Mouse (Mus musculus): ENCODE data around the gene Ifi205. TPM values are rescaled to one million over a fixed set of nuclear protein-coding genes. Genes with fewer than 3 reads are reported as not detected.
"Not testable (repeated sequence)": the region's sequence is repeated elsewhere in the genome, so short reads cannot be mapped to it uniquely, and the experiment has no call there.

Ifi205 gene
- polyA plus RNA-seq, 1 experiment, result 0.95 TPM

GRCm38 (mm10) chr1:174044431-174044830 lies 12.8 kb upstream of the Ifi205 start:
- TF ChIP-seq CTCF (IDR thresholded peaks at IDR 0.05; ENCODE audit: borderline replicate concordance, insufficient read depth, low read length) (no peak), POLR2A (IDR thresholded peaks at IDR 0.05; ENCODE audit: low read depth, low read length) (no peak)
- H3K4me3 ChIP-seq (ENCODE audit: insufficient read depth, low read length), result no peak overlapping the region
- H3K27ac ChIP-seq (ENCODE audit: insufficient read depth, low read length), result no peak overlapping the region
- no peaks in the 10 kb centered on the region; the same call in 1 of the 2 replicates for H3K4me1 ChIP-seq (ENCODE audit: control insufficient read depth, insufficient read depth, low read length)

DNA sequence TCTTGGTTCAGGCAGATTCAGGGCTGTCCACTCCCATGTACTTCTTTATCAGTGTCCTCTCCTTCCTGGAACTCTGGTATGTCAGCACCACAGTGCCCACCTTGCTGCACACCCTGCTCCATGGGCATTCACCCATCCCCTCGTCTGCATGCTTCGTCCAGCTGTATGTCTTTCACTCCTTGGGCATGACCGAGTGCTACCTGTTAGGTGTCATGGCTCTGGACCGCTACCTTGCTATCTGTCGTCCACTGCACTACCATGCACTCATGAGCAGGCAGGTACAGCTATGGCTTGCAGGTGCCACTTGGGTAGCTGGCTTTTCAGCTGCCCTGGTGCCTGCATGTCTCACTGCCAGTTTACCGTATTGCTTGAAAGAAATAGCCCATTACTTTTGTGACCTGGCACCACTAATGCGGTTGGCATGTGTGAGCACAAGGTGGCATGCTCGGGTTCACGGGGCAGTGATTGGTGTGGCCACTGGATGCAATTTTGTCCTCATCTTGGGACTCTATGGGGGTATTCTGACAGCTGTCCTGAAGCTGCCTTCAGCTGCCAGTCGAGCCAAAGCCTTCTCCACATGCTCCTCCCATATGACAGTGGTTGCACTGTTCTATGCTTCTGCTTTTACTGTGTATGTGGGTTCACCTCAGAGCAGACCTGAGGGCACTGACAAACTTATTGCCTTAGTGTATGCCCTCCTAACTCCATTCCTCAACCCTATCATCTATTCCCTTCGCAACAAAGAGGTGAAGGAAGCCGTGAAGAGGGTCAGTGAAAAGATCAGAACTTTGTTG lies 10.7 kb upstream of the Ifi205 start:
- not testable (repeated sequence) for H3K4me3 ChIP-seq (ENCODE audit: insufficient read depth, low read length); H3K27ac ChIP-seq (ENCODE audit: insufficient read depth, low read length); H3K4me1 ChIP-seq (ENCODE audit: control insufficient read depth, insufficient read depth, low read length)

DNA sequence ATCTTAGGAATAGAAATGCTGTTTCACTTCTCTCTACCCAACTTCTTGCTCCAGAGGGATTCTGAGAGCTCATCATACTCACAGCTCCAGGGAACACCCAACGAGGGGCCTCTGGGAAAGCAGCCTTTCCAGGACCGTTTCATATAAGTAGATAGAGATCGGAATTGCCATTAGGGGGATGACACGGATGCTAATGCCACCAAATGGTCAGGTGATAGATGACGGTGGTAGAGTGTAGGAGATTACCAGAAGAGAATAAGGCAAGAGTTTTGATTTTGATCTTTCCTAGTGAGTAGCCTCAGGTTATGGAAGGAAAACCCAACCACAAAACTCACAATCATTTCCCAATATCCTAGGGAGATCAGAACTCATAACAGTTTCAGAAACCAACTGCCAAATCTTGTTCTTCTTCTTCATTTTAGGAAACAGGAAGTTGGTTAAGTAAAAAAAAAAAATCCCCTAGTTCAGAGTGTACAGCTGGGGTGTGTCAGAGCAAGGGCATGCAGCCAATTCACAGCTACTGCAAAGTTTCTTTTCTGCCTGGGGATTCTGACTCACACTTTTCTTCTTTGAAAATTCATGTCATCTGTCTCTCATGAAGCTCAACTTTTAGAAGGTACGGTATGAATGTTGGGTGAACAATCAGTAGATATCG lies 9.0 kb upstream of the Ifi205 start, which contains the start of gene Olfr433:
Gene Olfr433, plus strand, starts transcription at position 183 of the 655 bp plus-strand sequence.
- TF ChIP-seq POLR2A (IDR thresholded peaks at IDR 0.05; ENCODE audit: low read depth, low read length) (no peak), CTCF (IDR thresholded peaks at IDR 0.05; ENCODE audit: borderline replicate concordance, insufficient read depth, low read length) (no peak)
- H3K4me1 ChIP-seq (ENCODE audit: control insufficient read depth, insufficient read depth, low read length), result peaks cover 2% of the 10 kb centered on the region; the same call in 1 of the 2 replicates
- H3K4me3 ChIP-seq (ENCODE audit: insufficient read depth, low read length), result no peak within 1 kb of the TSS
- peak within 1 kb of the TSS; percentile 80 for H3K27ac ChIP-seq (ENCODE audit: insufficient read depth, low read length)

DNA sequence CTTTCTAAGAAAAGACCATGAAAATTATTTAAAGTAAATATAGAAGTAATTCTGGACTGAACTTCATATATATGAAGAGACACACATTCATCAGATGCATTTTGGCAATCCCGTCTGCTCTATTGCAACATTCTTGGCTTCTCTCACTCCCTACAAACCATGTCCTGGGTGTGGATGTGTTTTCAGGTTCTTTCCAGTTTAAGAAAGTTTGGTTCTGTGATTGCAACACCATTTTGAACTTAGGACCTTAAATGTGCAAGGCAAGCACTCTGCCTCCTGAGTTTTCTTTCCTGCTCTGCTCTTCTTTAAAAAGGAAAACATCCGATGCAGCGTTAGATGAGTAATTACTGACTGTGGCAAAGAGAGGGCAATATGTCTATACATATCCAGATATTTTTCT lies 6.9 kb upstream of the Ifi205 start:
- Histone ChIP-seq H3K4me3 (ENCODE audit: insufficient read depth, low read length) (no peak overlapping the region), H3K4me1 (ENCODE audit: control insufficient read depth, insufficient read depth, low read length) (peaks cover 2% of the 10 kb centered on the region; the same call in 1 of the 2 replicates), H3K27ac (ENCODE audit: insufficient read depth, low read length) (no peak overlapping the region)
- TF ChIP-seq CTCF (IDR thresholded peaks at IDR 0.05; ENCODE audit: borderline replicate concordance, insufficient read depth, low read length) (no peak), POLR2A (IDR thresholded peaks at IDR 0.05; ENCODE audit: low read depth, low read length) (no peak)

DNA sequence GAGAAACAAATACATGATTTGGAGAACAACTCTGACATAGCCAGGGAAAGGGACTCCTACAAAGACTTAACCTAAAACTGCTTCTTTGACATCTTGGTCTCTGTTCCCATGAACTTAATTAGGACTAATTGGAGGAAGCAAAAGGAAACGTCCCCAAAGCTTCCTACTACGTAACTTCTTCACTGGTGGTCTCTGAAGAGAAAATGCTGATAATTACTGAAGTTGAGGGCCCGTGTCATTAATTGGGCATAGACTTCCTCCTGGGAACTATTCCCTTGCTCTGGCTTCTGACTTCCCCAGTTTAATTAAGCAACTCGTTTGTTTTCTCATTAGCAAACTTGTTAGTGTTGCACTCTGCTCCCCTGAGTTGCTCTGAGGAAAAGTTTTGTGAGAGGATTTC lies 4.2 kb upstream of the Ifi205 start:
- Histone ChIP-seq H3K27ac (ENCODE audit: insufficient read depth, low read length) (no peak overlapping the region), H3K4me3 (ENCODE audit: insufficient read depth, low read length) (no peak overlapping the region)

GRCm38 (mm10) chr1:174007050-174007449 lies 24.6 kb downstream of the Ifi205 start:
- H3K4me3 ChIP-seq (ENCODE audit: insufficient read depth, low read length); H3K27ac ChIP-seq (ENCODE audit: insufficient read depth, low read length); H3K4me1 ChIP-seq (ENCODE audit: control insufficient read depth, insufficient read depth, low read length): not testable (repeated sequence)

More for the DNA sequence above, 4.2 kb upstream of the Ifi205 start:
- H3K4me1 ChIP-seq (ENCODE audit: control insufficient read depth, insufficient read depth, low read length), result peaks cover 5% of the 10 kb centered on the region; the same call in 1 of the 2 replicates
- TF ChIP-seq POLR2A (IDR thresholded peaks at IDR 0.05; ENCODE audit: low read depth, low read length) (no peak), CTCF (IDR thresholded peaks at IDR 0.05; ENCODE audit: borderline replicate concordance, insufficient read depth, low read length) (no peak)

GRCm38 (mm10) chr1:174004352-174005109 lies 27.1 kb downstream of the Ifi205 start:
- H3K27ac ChIP-seq (ENCODE audit: insufficient read depth, low read length); H3K4me1 ChIP-seq (ENCODE audit: control insufficient read depth, insufficient read depth, low read length); H3K4me3 ChIP-seq (ENCODE audit: insufficient read depth, low read length): not testable (repeated sequence)

DNA sequence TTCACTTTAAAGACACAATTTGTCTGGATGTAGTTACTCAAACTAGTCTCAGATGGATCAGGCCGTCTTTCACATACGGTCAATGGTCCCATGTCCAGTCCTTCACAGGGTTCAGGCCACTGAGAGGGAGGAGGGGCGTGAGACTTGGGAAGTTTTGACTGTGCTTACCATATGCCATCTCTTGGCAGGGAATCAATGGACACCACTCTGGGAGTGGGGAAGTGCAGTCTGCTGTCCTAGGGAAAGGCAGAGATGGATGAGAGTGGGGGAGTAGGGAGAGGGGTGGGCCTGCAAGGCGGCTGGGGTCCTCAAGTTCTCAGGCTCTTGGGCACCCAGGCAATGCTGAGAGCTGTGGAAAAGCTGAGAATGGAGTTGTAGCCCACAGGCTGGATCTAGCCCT lies 36.6 kb downstream of the Ifi205 start:
- H3K4me1 ChIP-seq (ENCODE audit: control insufficient read depth, insufficient read depth, low read length), result no peaks in the 10 kb centered on the region
- TF ChIP-seq CTCF (IDR thresholded peaks at IDR 0.05; ENCODE audit: borderline replicate concordance, insufficient read depth, low read length) (no peak), POLR2A (IDR thresholded peaks at IDR 0.05; ENCODE audit: low read depth, low read length) (no peak)
- H3K4me3 ChIP-seq (ENCODE audit: insufficient read depth, low read length), result no peak overlapping the region
- H3K27ac ChIP-seq (ENCODE audit: insufficient read depth, low read length), result no peak overlapping the region

GRCm38 (mm10) chr1:173982694-173983305 lies 48.8 kb downstream of the Ifi205 start, which contains the start of gene Ifi202b:
Gene Ifi202b (minus strand): TSS chr1:173982744.
- H3K4me1 ChIP-seq (ENCODE audit: control insufficient read depth, insufficient read depth, low read length); H3K27ac ChIP-seq (ENCODE audit: insufficient read depth, low read length); H3K4me3 ChIP-seq (ENCODE audit: insufficient read depth, low read length): not testable (repeated sequence)

DNA sequence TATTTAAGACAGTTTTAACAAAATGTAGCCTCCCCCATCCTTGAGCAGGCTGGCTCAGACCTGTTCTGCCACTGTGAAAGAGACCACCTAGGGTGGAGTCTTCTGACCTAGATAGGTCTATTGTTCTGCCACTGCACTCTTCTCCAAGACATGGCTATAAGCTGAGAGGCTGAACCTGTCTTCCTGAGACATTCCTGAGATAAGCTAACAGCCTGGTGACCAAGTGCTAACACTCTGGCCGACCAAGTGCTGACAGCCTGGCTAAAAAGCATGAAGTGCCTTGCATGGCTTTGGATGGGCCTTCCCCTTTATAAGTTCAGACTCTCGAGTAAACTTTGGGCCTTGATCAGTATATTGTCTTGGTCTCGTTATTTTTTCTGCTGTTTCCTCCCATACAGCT lies 50.6 kb downstream of the Ifi205 start:
- H3K4me1 ChIP-seq (ENCODE audit: control insufficient read depth, insufficient read depth, low read length); H3K4me3 ChIP-seq (ENCODE audit: insufficient read depth, low read length); H3K27ac ChIP-seq (ENCODE audit: insufficient read depth, low read length): not testable (repeated sequence)

Measured in embryonic fibroblast, embryonic 13.5 days (primary cell).